Mouse (Mus musculus) spleen, adult 2 months (tissue): Measurements from ENCODE around the gene Apex2. TPM values are rescaled to one million over a fixed set of nuclear protein-coding genes. Genes with fewer than 3 reads are reported as not detected.
A peak's percentile ranks its signal among the peaks of the same experiment; 100 is the strongest.

ENCODE experiments used
- DNase-seq, 2 experiments: peaks; one replicate each; pipeline versions ENCODE4 v3.0.0 to v3.0.0-alpha.2; 2012 to 2021; ENCODE audit warnings: low spot score in 2 of 2, low read depth in 1 of 2
- H3K27ac ChIP-seq: fragments of 200-500 bp; 2 replicates; pipeline ENCODE4 v1.5.1; 2012; ENCODE audit warnings: low read length, inconsistent platforms; ENCODE audit not compliant: insufficient read depth
- H3K27me3 ChIP-seq: fragments of 200-500 bp; 2 replicates; pipeline ENCODE4 v1.6.1; 2012; ENCODE audit warnings: mild to moderate bottlenecking, moderate library complexity, low read length, inconsistent platforms; ENCODE audit not compliant: control insufficient read depth, insufficient read depth
- H3K36me3 ChIP-seq: fragments of 200-500 bp; 2 replicates; pipeline ENCODE4 v1.6.1; 2012; ENCODE audit warnings: mild to moderate bottlenecking, low read length, inconsistent platforms; ENCODE audit not compliant: control insufficient read depth, insufficient read depth
- H3K4me1 ChIP-seq: fragments of 200-500 bp; 2 replicates; pipeline ENCODE4 v1.6.1; 2011; ENCODE audit warnings: inconsistent platforms; ENCODE audit not compliant: control insufficient read depth, insufficient read depth, insufficient read length
- H3K4me3 ChIP-seq: fragments of 200-500 bp; 2 replicates; pipeline ENCODE4 v1.5.1; 2011; ENCODE audit warnings: mild to moderate bottlenecking, inconsistent platforms; ENCODE audit not compliant: insufficient read depth, insufficient read length; ENCODE audit errors: extremely low read depth
- CTCF ChIP-seq: fragments of 200-500 bp; IDR thresholded peaks from 2 replicates; pipeline ENCODE4 v1.5.1; 2011; ENCODE audit warnings: mild to moderate bottlenecking, inconsistent platforms; ENCODE audit not compliant: insufficient read depth, insufficient read length, insufficient replicate concordance; ENCODE audit errors: extremely low read depth
- POLR2A ChIP-seq: fragments of 200-500 bp; IDR thresholded peaks from 2 replicates; pipeline ENCODE4 v1.6.1; 2011; ENCODE audit warnings: low read depth, low read length, inconsistent platforms
- WGBS: fragments of 180-500 bp; shearing (Covaris S2); methylation state at CpG from one replicate; pipeline ENCODE4 v1.1.7; 2018; 5-methylcytosine and 5-hydroxymethylcytosine counted together
- polyA plus RNA-seq: library from polyadenylated mRNA; depleted of rRNA; stranded (reverse); fragments of >200 nt; gene quantifications from 2 replicates; pipeline ENCODE4 v1.2.3, GENCODE M21; 2012

Gene Apex2
- polyA plus RNA-seq, 1 experiment: 8.2 TPM

GRCm38 (mm10) chrX:150588023-150588764 is 1.5 kb downstream of the Apex2 start, which contains the start of gene Pfkfb1:
TSS of gene Pfkfb1 (plus strand) at chrX:150588229.
- DNase-seq: peak; percentile 39 to 69
- H3K36me3 ChIP-seq: no peaks in the 10 kb centered on the region; the same call in 1 of the 2 replicates
- WGBS: 21% methylated on average over 35 of the region's 35 CpGs
- TF ChIP-seq POLR2A (no peak), CTCF (peak; percentile 39; the same call in 1 of the 2 replicates)
- H3K4me1 ChIP-seq: no peaks in the 10 kb centered on the region
- H3K27me3 ChIP-seq: no peaks in the 10 kb centered on the region
- H3K27ac ChIP-seq: peak within 1 kb of the TSS; percentile 78
- H3K4me3 ChIP-seq: peak within 1 kb of the TSS; percentile 70

GRCm38 (mm10) chrX:150585116-150585515 is 4.6 kb downstream of the Apex2 start:
- no peak for DNase-seq
- H3K4me3 ChIP-seq: no peak overlapping the region
- H3K36me3 ChIP-seq: no peaks in the 10 kb centered on the region; the same call in 1 of the 2 replicates
- H3K27me3 ChIP-seq: no peaks in the 10 kb centered on the region
- no peaks in the 10 kb centered on the region for H3K4me1 ChIP-seq
- H3K27ac ChIP-seq: no peak overlapping the region
- TF ChIP-seq POLR2A (no peak), CTCF (no peak)
- 92% methylated on average over 8 of the region's 8 CpGs for WGBS

- Histone ChIP-seq H3K4me1 (no peaks in the 10 kb centered on the region), H3K4me3 (no peak overlapping the region), H3K36me3 (no peaks in the 10 kb centered on the region; the same call in 1 of the 2 replicates), H3K27ac (no peak overlapping the region), H3K27me3 (no peaks in the 10 kb centered on the region)
- TF ChIP-seq POLR2A: no peak
- TF ChIP-seq CTCF: no peak
- DNase-seq: no peak
These were observed 7.7 kb downstream of the Apex2 start for GRCm38 (mm10) chrX:150581921-150582320.

DNA sequence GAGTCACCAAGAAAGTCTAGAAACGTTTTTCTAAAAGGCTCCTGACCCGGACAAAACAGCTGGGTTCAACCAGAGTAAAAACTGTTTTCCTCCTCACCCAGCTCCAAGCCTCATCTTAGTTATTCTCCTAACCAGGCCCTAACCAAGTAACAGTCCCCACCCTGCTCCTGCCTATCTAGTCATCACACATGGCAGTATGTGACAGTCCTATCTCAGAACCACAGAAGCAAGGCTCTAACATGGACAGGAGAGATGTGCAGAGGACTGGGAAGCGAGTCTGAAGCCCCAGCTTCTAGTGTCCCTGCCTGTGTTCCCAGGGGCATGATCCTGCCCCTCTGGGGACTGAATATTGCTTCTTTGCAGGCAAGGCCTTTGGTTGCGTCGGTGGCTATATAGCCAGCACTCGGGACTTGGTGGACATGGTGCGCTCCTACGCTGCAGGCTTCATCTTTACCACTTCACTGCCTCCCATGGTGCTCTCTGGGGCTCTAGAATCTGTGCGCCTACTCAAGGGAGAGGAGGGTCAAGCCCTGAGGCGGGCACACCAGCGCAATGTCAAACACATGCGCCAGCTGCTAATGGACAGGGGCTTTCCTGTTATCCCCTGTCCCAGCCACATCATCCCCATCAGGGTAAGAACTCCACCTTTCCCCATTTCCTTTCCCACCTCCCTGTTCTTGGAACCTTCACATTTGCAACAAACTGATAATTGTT is 24.9 kb downstream of the Apex2 start:
- no peak overlapping the region for H3K27ac ChIP-seq
- no peak for DNase-seq

GRCm38 (mm10) chrX:150554032-150554431 is 35.6 kb downstream of the Apex2 start:
- WGBS: 82% methylated on average over 3 of the region's 3 CpGs
- TF ChIP-seq CTCF: no peak
- no peak for TF ChIP-seq POLR2A
- Histone ChIP-seq H3K4me3 (no peak overlapping the region), H3K4me1 (no peaks in the 10 kb centered on the region), H3K27ac (no peak overlapping the region), H3K36me3 (peaks cover 1% of the 10 kb centered on the region; the same call in 1 of the 2 replicates), H3K27me3 (no peaks in the 10 kb centered on the region)
- no peak for DNase-seq

More for the DNA sequence above, 24.9 kb downstream of the Apex2 start:
- Histone ChIP-seq H3K27me3 (no peaks in the 10 kb centered on the region), H3K36me3 (no peaks in the 10 kb centered on the region), H3K4me3 (no peak overlapping the region), H3K4me1 (no peaks in the 10 kb centered on the region)
- TF ChIP-seq CTCF (no peak), POLR2A (no peak)
- WGBS: 85% methylated on average over 12 of the region's 12 CpGs

DNA sequence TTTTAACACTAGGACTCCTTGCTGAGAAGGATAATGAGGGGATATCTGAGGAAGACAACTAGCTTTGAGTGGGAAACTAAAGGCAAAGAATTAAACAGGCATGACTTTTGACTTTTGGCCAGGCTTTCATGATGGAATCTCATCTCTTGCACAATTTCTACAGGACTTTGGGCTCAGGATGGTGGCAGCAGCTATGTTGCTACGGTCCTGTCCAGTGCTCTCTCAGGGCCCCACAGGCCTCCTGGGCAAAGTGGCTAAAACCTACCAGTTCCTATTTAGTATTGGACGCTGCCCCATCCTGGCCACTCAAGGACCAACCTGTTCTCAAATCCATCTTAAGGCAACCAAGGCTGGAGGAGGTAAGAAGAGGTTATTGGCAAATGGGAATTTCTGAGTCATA is 37.7 kb downstream of the Apex2 start:
- Histone ChIP-seq H3K36me3 (peaks cover 1% of the 10 kb centered on the region; the same call in 1 of the 2 replicates), H3K4me1 (no peaks in the 10 kb centered on the region), H3K4me3 (no peak overlapping the region), H3K27ac (no peak overlapping the region), H3K27me3 (no peaks in the 10 kb centered on the region)
- no peak for DNase-seq
- 93% methylated on average over 2 of the region's 2 CpGs for WGBS
- no peak for TF ChIP-seq CTCF
- TF ChIP-seq POLR2A: no peak

DNA sequence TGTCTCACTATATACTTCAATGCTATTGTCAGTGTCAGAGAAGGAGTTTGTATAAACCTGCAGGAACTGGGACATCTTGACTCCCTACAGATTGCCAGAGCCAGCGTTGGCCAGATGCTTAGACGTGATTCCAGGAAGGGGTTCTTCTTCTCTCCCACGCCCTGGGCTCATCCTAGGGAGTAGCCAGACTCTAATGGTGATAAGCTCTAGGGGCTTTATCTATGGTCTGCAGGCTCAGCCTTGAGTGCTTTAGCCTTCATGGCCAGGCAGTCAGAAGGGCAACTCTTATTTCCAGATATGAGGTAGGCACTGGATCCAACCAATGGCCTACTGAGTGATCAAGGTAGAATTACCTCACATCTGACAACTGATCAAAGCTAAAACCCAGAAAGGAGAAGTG is 40.0 kb downstream of the Apex2 start:
- no peak overlapping the region for H3K4me3 ChIP-seq
- WGBS: 79% methylated on average over 3 of the region's 3 CpGs
- no peak for DNase-seq
- H3K27me3 ChIP-seq: no peaks in the 10 kb centered on the region
- peaks cover 1% of the 10 kb centered on the region; the same call in 1 of the 2 replicates for H3K36me3 ChIP-seq
- TF ChIP-seq CTCF (no peak), POLR2A (no peak)
- H3K27ac ChIP-seq: no peak overlapping the region
- H3K4me1 ChIP-seq: no peaks in the 10 kb centered on the region
